Mouse (Mus musculus) heart, adult 9 months (tissue): ENCODE data around the gene Agmat.
A peak's percentile ranks its signal among the peaks of the same experiment; 100 is the strongest.

Experiments
- DNase-seq, 2 experiments: peaks; one replicate each; pipeline ENCODE4 v3.0.0; 2022; ENCODE audit warnings: low spot score in 2 of 2

Agmat gene

GRCm38 (mm10) chr4:141779828-141780227 lies 33.4 kb downstream of the Agmat start:
- DNase-seq = no peak

- DNase-seq = no peak
Observed at GRCm38 (mm10) chr4:141781201-141781985, 34.9 kb downstream of the Agmat start.

GRCm38 (mm10) chr4:141784835-141785234 lies 38.4 kb downstream of the Agmat start:
- no peak for DNase-seq

- no peak for DNase-seq
Observed at GRCm38 (mm10) chr4:141786141-141786540, 39.7 kb downstream of the Agmat start.

GRCm38 (mm10) chr4:141787046-141787445 lies 40.6 kb downstream of the Agmat start:
- DNase-seq = no peak

- no peak for DNase-seq
Observed at GRCm38 (mm10) chr4:141787462-141787861, 41.0 kb downstream of the Agmat start.

GRCm38 (mm10) chr4:141789564-141790218 lies 43.2 kb downstream of the Agmat start:
- peak; percentile 11 to 28 for DNase-seq

- DNase-seq = peak; percentile 98
Observed at GRCm38 (mm10) chr4:141790524-141790990, 44.1 kb downstream of the Agmat start, which contains the start of gene Dnajc16. Dnajc16 (minus strand) TSS chr4:141790931.

GRCm38 (mm10) chr4:141791486-141791885 lies 45.0 kb downstream of the Agmat start:
- no peak for DNase-seq

- no peak for DNase-seq
Observed at GRCm38 (mm10) chr4:141791951-141792350, 45.5 kb downstream of the Agmat start.

GRCm38 (mm10) chr4:141792554-141793281 lies 46.2 kb downstream of the Agmat start:
- DNase-seq = no peak

GRCm38 (mm10) chr4:141793282-141794151 lies 47.0 kb downstream of the Agmat start, which contains the start of gene Casp9:
Casp9 (plus strand) TSS chr4:141793612.
- DNase-seq = peak; percentile 96 to 99

GRCm38 (mm10) chr4:141794152-141794535 lies 47.7 kb downstream of the Agmat start:
- peak in 1 of 2 experiments; percentile 23 for DNase-seq

GRCm38 (mm10) chr4:141796356-141796755 lies 49.9 kb downstream of the Agmat start:
- peak in 1 of 2 experiments; percentile 14 for DNase-seq

- no peak for DNase-seq
Observed at GRCm38 (mm10) chr4:141796954-141797353, 50.5 kb downstream of the Agmat start.

- DNase-seq = no peak
Observed at GRCm38 (mm10) chr4:141797545-141797944, 51.1 kb downstream of the Agmat start.

- no peak for DNase-seq
Observed at GRCm38 (mm10) chr4:141804105-141804504, 57.6 kb downstream of the Agmat start.

GRCm38 (mm10) chr4:141805886-141806285 lies 59.4 kb downstream of the Agmat start:
- DNase-seq = no peak
